Mouse (Mus musculus) T-cell, adult 2 months (primary cell): Measurements from ENCODE around the gene Dhrs11.
A peak's percentile ranks its signal among the peaks of the same experiment; 100 is the strongest.
"Not testable (repeated sequence)": the region's sequence is repeated elsewhere in the genome, so short reads cannot be mapped to it uniquely, and the experiment has no call there.

ENCODE experiments used
- DNase-seq: peaks from one replicate; pipeline ENCODE4 v3.0.0; 2022; ENCODE audit warnings: low spot score

The Dhrs11 gene

DNA sequence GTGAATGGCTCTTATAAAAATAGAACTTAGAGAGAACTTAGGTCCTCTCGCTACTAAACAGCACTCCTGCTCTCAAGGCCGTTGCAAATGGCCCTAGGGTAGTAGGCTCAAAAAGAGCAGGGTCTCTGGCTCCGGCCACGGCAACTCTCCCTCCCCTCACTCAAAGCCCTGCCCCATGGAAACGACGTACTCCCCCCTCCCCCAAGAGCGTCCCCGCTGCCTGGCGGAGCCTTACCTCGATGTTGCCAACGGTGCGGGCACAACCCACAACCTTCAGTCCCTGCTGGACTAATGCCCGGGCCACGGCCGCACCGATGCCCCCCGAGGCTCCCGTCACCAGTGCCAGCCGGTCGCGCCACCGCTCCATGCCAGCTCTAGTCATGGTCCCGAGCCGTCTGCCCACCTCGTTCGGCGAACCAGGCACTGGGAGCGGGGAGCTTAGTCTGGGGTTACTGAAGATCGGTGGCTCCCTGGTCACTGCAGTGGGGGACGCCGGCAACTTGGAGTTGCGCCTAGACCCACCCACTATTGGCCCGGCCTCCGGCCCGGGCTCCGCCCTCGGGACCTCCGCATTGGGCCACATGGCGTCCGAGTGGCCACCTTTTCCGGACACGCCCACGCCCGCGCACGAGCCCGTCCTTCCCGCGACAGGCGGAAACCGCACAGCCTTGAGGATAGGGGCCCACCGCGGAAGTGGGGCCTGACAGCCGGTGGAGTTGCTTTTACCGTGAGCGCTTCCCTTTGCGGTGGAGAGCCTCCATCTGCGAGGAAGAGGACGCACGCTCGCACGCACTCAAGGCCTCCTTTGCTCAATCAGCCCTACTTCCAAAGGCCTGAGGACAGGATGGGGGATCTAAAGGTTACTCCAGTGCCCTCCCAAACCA is at the start of gene Dhrs11:
Gene Dhrs11, minus strand, starts transcription at position 479 of the 884 bp plus-strand sequence.
- peak; percentile 81 for DNase-seq

- DNase-seq: not testable (repeated sequence)
These were observed 47.2 kb upstream of the Dhrs11 start for GRCm38 (mm10) chr11:84876020-84876419.

DNA sequence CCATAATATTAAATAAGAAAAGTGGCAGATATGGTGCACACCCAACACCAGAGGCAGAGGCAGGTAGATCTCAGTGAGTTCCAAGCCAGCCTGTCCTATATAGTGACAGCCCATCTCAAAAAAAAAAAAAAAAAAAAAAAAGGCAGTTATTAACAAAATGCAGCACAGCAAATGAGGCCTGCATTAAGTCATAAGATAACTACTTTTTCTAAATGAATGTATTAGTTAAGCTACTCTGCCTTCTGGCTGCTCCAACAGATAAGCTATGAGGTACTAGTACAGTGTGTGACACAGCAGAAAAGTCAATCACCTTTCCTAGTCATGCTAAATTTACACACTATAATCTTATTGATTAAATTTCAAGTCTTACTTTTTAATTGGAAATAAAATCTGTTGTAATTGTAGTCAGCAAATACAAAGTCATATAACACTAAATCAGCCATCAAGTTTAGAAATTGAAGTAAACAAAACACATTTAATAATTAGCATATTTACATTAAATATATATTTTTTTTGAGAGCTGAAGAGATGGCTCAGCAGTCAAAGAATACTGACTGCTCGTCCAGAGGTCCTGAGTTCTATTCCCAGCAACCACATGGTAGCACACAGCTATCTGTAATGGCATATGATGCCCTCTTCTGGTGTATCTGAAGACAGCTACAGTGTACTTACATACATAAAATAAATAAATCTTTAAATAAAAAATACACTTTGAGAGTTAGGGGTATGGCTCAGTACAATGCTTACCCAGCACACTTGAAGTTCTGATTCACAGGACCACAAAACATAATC is 44.4 kb upstream of the Dhrs11 start:
- no peak for DNase-seq

DNA sequence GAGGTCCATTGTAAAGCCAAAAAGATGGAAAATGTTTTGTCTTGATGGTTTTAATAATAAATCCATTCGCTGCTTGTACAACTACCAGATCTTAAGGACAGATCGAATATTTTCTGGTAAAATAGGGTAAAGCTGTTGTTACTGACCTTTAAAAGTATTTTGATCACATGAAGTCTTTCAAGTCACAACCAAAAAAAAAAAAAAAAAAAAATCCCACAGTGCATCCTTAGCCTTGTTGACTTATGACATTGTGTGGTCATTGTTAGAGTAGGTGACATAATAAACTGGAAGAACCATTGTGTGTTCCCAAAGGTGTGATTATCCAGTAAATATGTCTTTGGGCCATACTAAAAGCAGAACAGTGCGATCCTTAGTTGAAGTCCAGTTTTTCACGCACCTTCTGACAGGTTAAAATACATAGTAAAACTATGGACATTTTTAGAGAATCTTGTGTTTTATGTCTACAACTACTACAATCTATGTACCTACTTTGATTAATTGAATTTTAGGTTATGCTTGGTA is 42.8 kb upstream of the Dhrs11 start:
- DNase-seq: no peak

DNA sequence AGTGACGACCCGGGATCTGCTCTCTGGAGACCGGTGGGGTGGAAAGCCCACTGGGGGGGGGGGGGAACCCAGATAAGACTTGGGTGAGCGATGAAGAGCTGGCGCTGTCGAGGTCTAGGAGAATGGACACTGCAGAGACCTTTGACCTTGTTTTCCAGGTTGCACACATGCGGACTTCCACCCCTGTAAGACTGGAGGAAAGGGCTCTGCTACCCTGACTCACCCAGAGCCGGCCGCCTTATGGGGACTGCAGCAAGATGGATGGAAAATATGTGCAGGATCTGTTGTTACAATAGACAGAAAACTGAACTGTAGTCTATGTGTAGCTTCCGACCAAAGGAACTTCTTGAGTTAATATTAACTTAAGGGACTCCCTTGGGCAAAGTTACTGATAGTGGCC is 42.3 kb upstream of the Dhrs11 start:
- no peak for DNase-seq

DNA sequence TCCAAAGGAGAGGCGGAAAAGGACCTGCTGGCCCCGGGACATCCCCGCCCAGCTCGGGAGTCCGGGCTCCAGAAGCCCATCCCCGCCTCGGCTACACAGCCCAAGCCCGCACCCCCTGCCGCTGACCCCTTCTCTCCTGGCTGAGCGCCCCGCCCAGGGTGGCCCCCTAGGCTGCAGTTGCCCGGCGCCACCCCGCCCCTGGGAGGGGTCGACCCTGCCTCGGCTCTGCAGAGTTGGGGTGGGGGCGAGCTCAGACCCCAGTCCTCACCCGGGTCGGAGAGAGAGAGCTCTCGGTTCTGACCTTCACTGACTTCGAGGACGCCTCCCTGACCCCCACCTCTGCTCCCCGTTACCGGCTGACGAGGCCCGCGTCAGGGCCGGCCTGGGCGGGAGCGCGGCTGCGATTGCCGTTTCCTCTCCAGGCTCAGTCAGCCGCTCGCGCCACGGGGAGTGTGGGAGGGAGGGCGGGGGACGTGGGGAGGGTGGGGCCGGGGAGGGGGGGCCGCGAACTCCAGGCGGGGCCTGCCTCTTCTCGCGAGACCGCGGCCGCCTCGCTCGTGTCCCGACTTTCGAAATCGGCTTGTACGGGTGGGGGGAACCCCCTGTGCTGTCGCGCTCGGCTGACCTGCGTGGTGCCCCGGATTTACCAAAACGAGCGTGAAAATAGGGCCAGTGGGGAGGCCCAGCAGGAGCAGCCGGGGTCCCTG is 41.7 kb upstream of the Dhrs11 start, which contains the start of gene Ggnbp2:
Gene Ggnbp2, minus strand, starts transcription at position 481 of the 707 bp plus-strand sequence.
- DNase-seq: peak; percentile 94

- DNase-seq: peak; percentile 97
These were observed 40.9 kb upstream of the Dhrs11 start for GRCm38 (mm10) chr11:84869537-84870232.

- peak; percentile 23 for DNase-seq
These were observed 40.0 kb upstream of the Dhrs11 start for GRCm38 (mm10) chr11:84868786-84869259.

- no peak for DNase-seq
These were observed 38.8 kb upstream of the Dhrs11 start for GRCm38 (mm10) chr11:84867586-84867985.

- no peak for DNase-seq
These were observed 36.5 kb upstream of the Dhrs11 start for GRCm38 (mm10) chr11:84865268-84865667.

DNA sequence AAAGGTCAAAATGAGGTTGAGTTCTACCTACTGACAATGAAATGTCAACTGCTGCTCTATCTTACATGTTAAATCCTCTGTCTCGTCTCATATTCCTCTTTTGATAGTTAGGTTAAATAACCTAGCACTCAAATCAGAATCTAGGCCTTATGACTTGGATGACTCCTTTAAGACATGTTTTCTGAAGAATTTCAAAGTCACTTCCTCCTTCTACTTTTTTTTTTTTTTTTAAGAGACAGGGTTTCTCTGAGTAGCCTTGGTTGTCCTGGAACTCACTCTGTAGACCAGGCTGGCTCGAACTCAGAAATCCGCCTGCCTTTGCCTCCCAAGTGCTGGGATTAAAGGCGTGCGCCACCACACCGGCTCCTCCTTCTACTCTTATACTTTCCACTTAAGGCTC is 26.5 kb upstream of the Dhrs11 start:
- no peak for DNase-seq

GRCm38 (mm10) chr11:84847475-84848090 is 18.8 kb upstream of the Dhrs11 start:
- DNase-seq: no peak

GRCm38 (mm10) chr11:84846741-84847474 is 18.1 kb upstream of the Dhrs11 start:
- DNase-seq: no peak

- DNase-seq: no peak
These were observed 10.5 kb upstream of the Dhrs11 start for GRCm38 (mm10) chr11:84839330-84839729.

GRCm38 (mm10) chr11:84829495-84829894 is 701 bp upstream of the Dhrs11 start:
- peak; percentile 24 for DNase-seq

DNA sequence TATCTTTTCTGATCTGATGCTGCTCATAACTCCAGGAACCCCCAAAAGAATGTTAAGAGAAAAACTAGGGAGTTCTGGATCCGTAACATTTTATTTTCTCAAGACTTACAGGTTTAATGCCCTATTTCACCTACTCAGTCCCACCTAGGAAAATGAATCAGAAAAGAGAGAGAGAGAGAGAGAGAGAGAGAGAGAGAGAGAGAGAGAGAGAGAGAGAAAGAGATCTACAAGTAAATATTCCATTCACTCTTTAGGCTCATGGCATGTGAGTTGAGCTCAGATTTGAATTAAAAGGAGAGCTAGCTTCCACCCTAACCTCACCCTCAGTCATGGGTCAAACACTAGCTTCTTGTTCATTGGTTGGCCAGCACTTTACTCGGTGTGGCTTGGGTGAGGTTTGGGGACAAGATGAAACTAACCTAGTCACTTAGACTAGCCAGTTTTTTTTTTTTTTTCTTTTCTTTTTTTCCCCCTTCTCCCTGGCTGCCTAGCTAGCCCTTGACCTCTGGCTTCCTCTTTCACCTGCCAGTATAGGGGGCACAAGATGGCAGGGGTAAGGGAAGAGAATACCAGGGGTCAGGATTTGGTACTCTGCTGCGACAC is 792 bp downstream of the Dhrs11 start:
- no peak for DNase-seq

GRCm38 (mm10) chr11:84827492-84827891 is 1.3 kb downstream of the Dhrs11 start:
- DNase-seq: no peak

- no peak for DNase-seq
These were observed 2.6 kb downstream of the Dhrs11 start for GRCm38 (mm10) chr11:84826185-84826584.

GRCm38 (mm10) chr11:84825261-84825807 is 3.5 kb downstream of the Dhrs11 start:
- DNase-seq: no peak
